Mouse (Mus musculus) left cerebral cortex, adult 18-20 months (tissue): Measurements from ENCODE around the gene H2bfm. TPM values are rescaled to one million over a fixed set of nuclear protein-coding genes. Genes with fewer than 3 reads are reported as not detected.
"Not testable (repeated sequence)": the region's sequence is repeated elsewhere in the genome, so short reads cannot be mapped to it uniquely, and the experiment has no call there.

Experiments
- DNase-seq, 2 experiments: peaks; one replicate each; pipeline ENCODE4 v3.0.0; 2021 to 2022; ENCODE audit warnings: low spot score in 2 of 2, mixed read lengths in 1 of 2
- long read RNA-seq, 2 experiments: library from polyadenylated mRNA; stranded (forward); transcript quantifications; one replicate each; pipeline ENCODE4 v2.0.0; 2021
- total RNA-seq, 2 experiments: library from RNA; stranded (reverse); gene quantifications; 2 replicates each; pipeline ENCODE4 v1.2.3; 2021

H2bfm gene
- not detected for total RNA-seq
- long read RNA-seq, experiment 1, result 0 reads
- long read RNA-seq, experiment 2, result 0 reads

- DNase-seq, result no peak
Measured at GRCm38 (mm10) chrX:136927031-136927430, at the start of gene H2bfm. Gene H2bfm (plus strand): TSS chrX:136927325.

- peak; percentile 19 to 25 for DNase-seq
Measured at GRCm38 (mm10) chrX:136895757-136896156, 31.4 kb upstream of the H2bfm start.

DNA sequence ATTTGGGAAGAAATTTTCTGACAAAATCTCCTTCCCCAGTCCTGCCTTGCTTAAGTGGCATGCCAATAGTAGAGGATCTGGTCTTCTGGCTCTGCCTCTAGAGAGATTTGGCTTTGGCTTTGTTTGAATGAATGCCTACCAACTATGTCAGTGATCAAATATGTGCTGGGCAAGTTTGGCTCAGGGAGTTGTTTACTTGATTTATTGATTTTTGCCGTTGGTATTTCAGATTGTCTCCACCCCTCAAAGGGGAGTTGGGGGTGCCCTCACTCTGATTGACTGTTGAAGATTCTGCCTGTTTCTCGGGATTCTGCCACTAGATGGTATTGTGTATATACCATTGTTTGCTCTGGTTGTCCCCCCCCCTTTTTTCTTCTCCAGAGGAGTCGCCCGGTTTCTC is 22.8 kb upstream of the H2bfm start:
- DNase-seq, result no peak

GRCm38 (mm10) chrX:136925863-136926262 is 1.3 kb upstream of the H2bfm start:
- DNase-seq, result no peak

DNA sequence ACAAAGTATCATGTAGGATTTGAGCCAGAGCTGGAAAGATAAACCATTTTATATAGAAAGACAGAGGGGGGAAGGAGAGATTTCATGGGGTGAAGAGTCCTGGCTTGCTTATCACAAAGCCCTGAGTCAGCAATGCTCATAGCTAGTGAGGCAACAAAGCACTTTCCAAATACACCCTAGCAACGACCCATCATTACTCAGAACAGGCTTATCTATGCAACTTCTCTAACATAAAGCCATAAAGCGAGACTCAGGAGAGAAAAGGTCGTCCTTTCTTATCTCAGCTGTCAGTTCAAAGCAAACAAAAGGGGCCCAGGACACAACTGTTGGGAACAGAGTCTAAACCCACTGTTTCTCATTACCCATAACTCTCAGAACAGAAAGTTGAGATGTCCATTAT is 10.9 kb downstream of the H2bfm start:
- no peak for DNase-seq

DNA sequence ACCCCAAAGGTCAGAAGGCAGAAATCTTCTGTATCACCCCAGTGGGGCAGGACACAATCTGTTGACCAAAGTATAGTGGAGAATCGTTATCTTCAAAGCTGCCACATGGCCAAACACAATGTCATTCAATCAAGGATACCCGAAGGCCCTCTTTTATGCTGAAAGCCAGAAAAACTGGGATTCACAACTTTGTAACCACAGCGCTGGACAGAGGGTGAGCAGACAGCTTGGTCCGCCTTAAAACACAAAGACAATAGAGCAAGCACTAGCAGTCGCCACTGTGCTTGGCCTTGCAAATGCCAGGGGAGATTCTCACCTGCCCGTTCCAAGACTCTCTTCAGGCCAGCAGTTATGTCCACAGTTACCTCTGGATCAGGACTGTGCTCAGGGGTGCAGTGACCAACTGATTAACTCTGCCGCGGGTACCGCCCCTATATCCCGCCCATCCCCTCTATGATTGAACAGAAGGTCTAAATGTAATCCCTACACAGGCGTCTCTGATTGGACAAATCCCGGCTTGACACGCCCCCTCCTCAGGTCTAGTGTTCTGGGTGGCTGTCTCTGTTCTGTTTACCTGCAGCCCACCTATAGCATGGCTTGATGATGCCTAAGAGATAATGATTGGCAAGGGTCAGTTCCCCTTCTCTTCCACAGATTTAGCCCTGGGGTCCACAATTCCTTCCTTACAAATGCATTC is 30.6 kb downstream of the H2bfm start:
- peak; percentile 52 to 84 for DNase-seq

DNA sequence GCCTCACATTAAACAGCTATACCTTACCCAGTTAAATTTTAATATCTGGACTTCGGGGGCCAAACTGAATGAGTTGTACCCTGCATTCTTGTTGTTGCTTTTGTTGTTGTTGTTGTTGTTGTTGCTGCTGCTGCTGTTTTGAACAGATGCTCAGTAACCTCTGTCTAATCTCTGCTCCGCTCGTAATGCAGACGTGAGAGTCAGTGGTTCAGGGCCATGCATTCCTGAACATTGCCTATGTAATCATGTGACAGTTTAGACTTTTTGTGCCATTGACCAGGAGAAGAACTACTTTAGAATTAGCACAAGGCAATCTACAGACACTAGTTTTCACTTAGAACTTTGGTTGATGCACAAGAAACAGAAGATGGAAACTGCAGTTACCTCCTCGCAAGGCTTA is 31.2 kb downstream of the H2bfm start:
- DNase-seq, result not testable (repeated sequence)

GRCm38 (mm10) chrX:136959688-136960087 is 32.6 kb downstream of the H2bfm start:
- peak in 1 of 2 experiments; percentile 9 for DNase-seq

GRCm38 (mm10) chrX:136975397-136975796 is 48.3 kb downstream of the H2bfm start, which contains the start of gene Tmsb15b2:
Gene Tmsb15b2 (minus strand): TSS chrX:136975497.
- DNase-seq, result not testable (repeated sequence)

DNA sequence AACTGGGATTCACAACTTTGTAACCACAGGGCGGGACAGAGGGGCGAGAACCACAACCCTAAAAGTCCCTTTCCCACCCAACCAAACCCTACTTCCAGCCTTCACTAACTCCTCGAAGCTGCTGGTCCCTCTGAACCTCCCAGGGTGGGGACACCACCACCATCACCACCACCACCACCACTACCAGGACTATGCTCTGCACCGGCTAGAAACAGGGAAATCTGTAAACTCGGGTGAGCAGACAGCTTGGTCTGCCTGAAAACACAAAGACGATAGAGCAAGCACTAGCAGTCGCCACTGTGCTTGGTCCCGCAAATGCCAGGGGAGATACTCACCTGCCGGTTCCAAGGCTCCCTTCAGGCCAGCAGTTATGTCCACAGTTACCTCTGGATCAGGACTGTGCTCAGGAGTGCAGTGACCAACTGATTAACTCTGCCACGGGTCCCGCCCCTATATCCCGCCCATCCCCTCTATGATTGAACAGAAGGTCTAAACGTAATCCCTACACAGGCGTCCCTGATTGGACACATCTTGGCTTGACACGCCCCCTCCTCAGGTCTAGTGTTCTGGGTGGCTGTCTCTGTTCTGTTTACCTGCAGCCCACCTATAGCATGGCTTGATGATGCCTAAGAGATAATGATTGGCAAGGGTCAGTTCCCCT is 49.4 kb downstream of the H2bfm start, which contains the start of the genes Tmsb15l and Tmsb15b1:
Tmsb15l (minus strand) TSS at position 446 of the 661 bp plus-strand sequence.
Tmsb15b1 (minus strand) TSS at position 451 of the 661 bp plus-strand sequence.
- DNase-seq, result peak; percentile 40 to 51

Other genes starting within 250 kb of the H2bfm start
- gene Tceal1, start 219.3 kb upstream of the H2bfm start, total RNA-seq, result 10 to 100 TPM; 15.1 to 16.0 TPM
- 100 to 1,000 TPM; 320 to 331 TPM for gene Morf4l2, start 183.6 kb upstream of the H2bfm start, total RNA-seq
- gene Glra4, start 147.2 kb upstream of the H2bfm start, total RNA-seq, result not detected
- gene Plp1, start 104.7 kb upstream of the H2bfm start, total RNA-seq, result 100 to 1,000 TPM; 310 to 451 TPM
- gene Rab9b, start 58.6 kb upstream of the H2bfm start, total RNA-seq, result 10 to 100 TPM; 16.4 to 20.9 TPM
- gene Tmsb15b2, start 48.2 kb downstream of the H2bfm start, total RNA-seq, result 10 to 100 TPM; 14.5 to 18.9 TPM
- gene Tmsb15l, start 49.5 kb downstream of the H2bfm start, total RNA-seq, result 1 to 10 TPM; 1.2 to 4.0 TPM
- 10 to 100 TPM in 1 of 2 experiments, 1 to 10 TPM in 1; 5.1 to 13.6 TPM for gene Tmsb15b1, start 49.5 kb downstream of the H2bfm start, total RNA-seq
- 100 to 1,000 TPM; 273 to 298 TPM for gene Zcchc18, start 65.8 kb downstream of the H2bfm start, total RNA-seq
- gene Slc25a53, start 111.0 kb downstream of the H2bfm start, total RNA-seq, result 10 to 100 TPM; 21.9 to 28.6 TPM
- 10 to 100 TPM; 10.1 to 10.5 TPM for gene Fam199x, start 122.3 kb downstream of the H2bfm start, total RNA-seq
- gene Esx1, start 194.8 kb downstream of the H2bfm start, total RNA-seq, result not detected